Mouse (Mus musculus): Measurements from ENCODE around the gene Sox12. TPM values are rescaled to one million over a fixed set of nuclear protein-coding genes. Genes with fewer than 3 reads are reported as not detected.
"Not testable (repeated sequence)": the region's sequence is repeated elsewhere in the genome, so short reads cannot be mapped to it uniquely, and the experiment has no call there.

Gene Sox12
- total RNA-seq, 1 experiment from 2014 or later, result 3.3 TPM

- ATAC-seq (replicated peaks; ENCODE audit: low read depth, poor library complexity, severe bottlenecking), result no peak
Measured at GRCm38 (mm10) chr2:152361193-152361592, 36.7 kb downstream of the Sox12 start.

- ATAC-seq (replicated peaks; ENCODE audit: low read depth, poor library complexity, severe bottlenecking), result peak; percentile 65
Measured at GRCm38 (mm10) chr2:152360271-152360775, 37.5 kb downstream of the Sox12 start.

GRCm38 (mm10) chr2:152359616-152360015 is 38.2 kb downstream of the Sox12 start:
- peak; percentile 2; the same call in 1 of the 2 replicates for ATAC-seq (replicated peaks; ENCODE audit: low read depth, poor library complexity, severe bottlenecking)

GRCm38 (mm10) chr2:152358977-152359376 is 38.9 kb downstream of the Sox12 start:
- ATAC-seq (replicated peaks; ENCODE audit: low read depth, poor library complexity, severe bottlenecking), result not testable (repeated sequence)

GRCm38 (mm10) chr2:152357254-152357653 is 40.6 kb downstream of the Sox12 start:
- ATAC-seq (replicated peaks; ENCODE audit: low read depth, poor library complexity, severe bottlenecking), result no peak

- peak; percentile 43 for ATAC-seq (replicated peaks; ENCODE audit: low read depth, poor library complexity, severe bottlenecking)
Measured at GRCm38 (mm10) chr2:152349842-152350540, 47.9 kb downstream of the Sox12 start.

- no peak for ATAC-seq (replicated peaks; ENCODE audit: low read depth, poor library complexity, severe bottlenecking)
Measured at GRCm38 (mm10) chr2:152349205-152349604, 48.7 kb downstream of the Sox12 start.

GRCm38 (mm10) chr2:152347722-152348121 is 50.1 kb downstream of the Sox12 start:
- ATAC-seq (replicated peaks; ENCODE audit: low read depth, poor library complexity, severe bottlenecking), result no peak

- peak; percentile 42 for ATAC-seq (replicated peaks; ENCODE audit: low read depth, poor library complexity, severe bottlenecking)
Measured at GRCm38 (mm10) chr2:152346776-152347465, 50.9 kb downstream of the Sox12 start.

GRCm38 (mm10) chr2:152345393-152345792 is 52.5 kb downstream of the Sox12 start:
- no peak for ATAC-seq (replicated peaks; ENCODE audit: low read depth, poor library complexity, severe bottlenecking)

GRCm38 (mm10) chr2:152344909-152345308 is 53.0 kb downstream of the Sox12 start:
- ATAC-seq (replicated peaks; ENCODE audit: low read depth, poor library complexity, severe bottlenecking), result no peak

- no peak for ATAC-seq (replicated peaks; ENCODE audit: low read depth, poor library complexity, severe bottlenecking)
Measured at GRCm38 (mm10) chr2:152344361-152344760, 53.5 kb downstream of the Sox12 start.

Other genes with a start within 250 kb of the Sox12 start
- gene Csnk2a1, start 171.2 kb downstream of the Sox12 start, total RNA-seq (2017), result 105 and 132 TPM in 2 replicates
- gene Tbc1d20, start 104.2 kb downstream of the Sox12 start, total RNA-seq (2017), result 15.1 and 17.1 TPM in 2 replicates
- 45.6 and 61.9 TPM in 2 replicates for gene Rbck1, start 65.4 kb downstream of the Sox12 start, total RNA-seq (2017)
- gene Trib3, start 54.0 kb downstream of the Sox12 start, total RNA-seq (2017), result not detected in 2 replicates
- gene Nrsn2, start 21.4 kb downstream of the Sox12 start, total RNA-seq (2017), result not detected in 2 replicates
- 3.7 and 4.3 TPM in 2 replicates for gene Zcchc3, start 17.0 kb upstream of the Sox12 start, total RNA-seq (2017)
- not detected in 2 replicates for gene 6820408C15Rik, start 17.5 kb upstream of the Sox12 start, total RNA-seq (2017)
- gene Defb23, start 66.6 kb upstream of the Sox12 start, total RNA-seq (2017), result not detected in 2 replicates
- not detected in 2 replicates for gene Defb20, start 79.0 kb upstream of the Sox12 start, total RNA-seq (2017)
- gene Defb22, start 92.1 kb upstream of the Sox12 start, total RNA-seq (2017), result not detected in 2 replicates
- gene Defb26, start 113.6 kb upstream of the Sox12 start, total RNA-seq (2017), result not detected in 2 replicates
- not detected in 2 replicates for gene Defb28, start 120.2 kb upstream of the Sox12 start, total RNA-seq (2017)
- gene Defb29, start 142.0 kb upstream of the Sox12 start, total RNA-seq (2017), result not detected in 2 replicates
- not detected in 2 replicates for gene Gm17416, start 171.3 kb upstream of the Sox12 start, total RNA-seq (2017)
- not detected in 2 replicates for gene Defb21, start 174.7 kb upstream of the Sox12 start, total RNA-seq (2017)
- not detected in 2 replicates for gene Defb19, start 182.2 kb upstream of the Sox12 start, total RNA-seq (2017)
- not detected in 2 replicates for gene Defb45, start 201.3 kb upstream of the Sox12 start, total RNA-seq (2017)
- gene Defb36, start 206.3 kb upstream of the Sox12 start, total RNA-seq (2017), result not detected in 2 replicates
- not detected in 2 replicates for gene Defb25, start 225.0 kb upstream of the Sox12 start, total RNA-seq (2017)
- gene Rem1, start 228.9 kb upstream of the Sox12 start, total RNA-seq (2017), result 0.50 TPM in 1 of 2 replicates, not detected in the other